Mouse (Mus musculus) regulatory T cell (primary cell): Measurements from ENCODE around the gene Keap1.
"Not testable (repeated sequence)": the region's sequence is repeated elsewhere in the genome, so short reads cannot be mapped to it uniquely, and the experiment has no call there.

ENCODE experiments used
- in situ Hi-C: fragments of 300-600 bp; cut with MboI, MseI; formaldehyde crosslinking; loops from one replicate; pipeline ENCODE4 v1.15.1; 2025; ENCODE audit warnings: high pct_unique_total_duplicates

The Keap1 gene

DNA sequence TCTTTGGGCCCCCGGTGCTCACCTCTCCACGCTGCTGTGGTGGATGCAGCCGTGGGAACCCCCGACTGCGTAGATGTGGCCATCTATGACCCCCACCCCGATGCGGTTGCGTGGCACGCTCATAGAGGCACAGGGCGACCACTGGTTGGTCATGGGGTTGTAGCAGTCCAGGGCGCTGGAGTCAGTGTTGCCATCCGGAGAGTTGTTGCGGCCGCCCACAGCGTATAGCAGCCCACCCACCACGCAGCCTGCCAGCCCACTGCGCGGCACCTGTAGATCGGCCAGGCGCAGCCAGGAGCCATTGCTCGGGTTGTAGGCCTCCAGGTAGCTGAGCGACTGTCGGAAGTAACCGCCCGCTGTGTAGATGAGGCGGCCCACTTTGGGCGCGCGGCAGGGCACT, 5.8 kb downstream of the Keap1 start:
- in situ Hi-C loops, result no loop called here

DNA sequence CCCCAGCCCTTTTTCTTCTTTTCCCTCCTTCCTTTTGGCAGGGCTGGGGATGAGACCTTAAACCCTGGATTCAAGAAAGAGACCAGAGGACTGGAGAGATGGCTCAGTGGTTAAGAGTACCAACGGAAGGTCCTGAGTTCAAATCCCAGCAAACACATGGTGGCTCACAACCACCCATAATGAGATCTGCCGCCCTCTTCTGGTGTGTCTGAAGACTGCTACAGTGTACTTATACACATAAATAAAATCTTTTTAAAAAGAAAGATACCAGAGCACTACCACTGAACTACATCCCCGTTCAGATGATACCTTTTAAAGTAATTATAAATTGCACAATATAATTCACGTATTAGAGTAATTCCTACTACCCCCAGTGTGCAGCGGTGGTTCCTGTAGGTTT, 6.3 kb downstream of the Keap1 start:
- in situ Hi-C loops, result no loop called here

DNA sequence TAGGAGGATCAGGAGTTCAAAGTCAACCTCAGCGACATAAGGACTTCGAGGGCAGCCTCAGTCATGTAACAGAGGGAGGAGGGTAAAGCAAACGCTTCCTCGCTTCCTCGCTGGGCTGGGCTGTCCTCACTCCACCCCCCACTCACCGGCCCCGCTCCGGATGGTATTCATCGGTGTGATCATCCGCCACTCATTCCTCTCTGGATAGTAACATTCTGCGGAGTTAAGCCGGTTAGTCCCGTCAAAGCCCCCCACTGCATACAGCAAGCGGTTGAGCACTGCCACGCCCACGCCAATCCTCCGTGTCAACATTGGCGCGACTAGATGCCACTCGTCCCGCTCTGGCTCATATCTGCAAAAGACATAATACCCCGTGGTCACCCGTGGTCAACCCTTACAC, 7.6 kb downstream of the Keap1 start:
- in situ Hi-C loops, result no loop called here

DNA sequence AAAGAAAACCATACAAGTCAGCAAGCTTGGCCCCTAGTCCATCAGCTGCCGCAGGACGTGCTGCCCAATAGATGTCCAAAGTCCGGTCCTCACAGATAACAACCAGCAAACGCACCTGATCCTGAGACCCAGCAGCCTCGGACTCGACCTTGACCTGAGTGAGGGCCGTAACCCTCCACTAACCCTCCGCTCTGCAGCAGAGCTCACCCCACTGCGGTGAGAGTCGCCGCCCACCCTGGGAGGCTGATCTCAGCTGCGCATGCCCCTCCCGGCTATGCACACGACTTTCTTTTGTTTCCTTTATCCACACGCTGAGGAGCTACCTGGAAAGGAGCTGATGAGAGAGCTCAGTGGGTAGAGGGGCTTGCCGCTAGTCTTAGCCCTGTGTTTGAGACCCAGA, 11.8 kb downstream of the Keap1 start:
- in situ Hi-C loops, result no loop called here

DNA sequence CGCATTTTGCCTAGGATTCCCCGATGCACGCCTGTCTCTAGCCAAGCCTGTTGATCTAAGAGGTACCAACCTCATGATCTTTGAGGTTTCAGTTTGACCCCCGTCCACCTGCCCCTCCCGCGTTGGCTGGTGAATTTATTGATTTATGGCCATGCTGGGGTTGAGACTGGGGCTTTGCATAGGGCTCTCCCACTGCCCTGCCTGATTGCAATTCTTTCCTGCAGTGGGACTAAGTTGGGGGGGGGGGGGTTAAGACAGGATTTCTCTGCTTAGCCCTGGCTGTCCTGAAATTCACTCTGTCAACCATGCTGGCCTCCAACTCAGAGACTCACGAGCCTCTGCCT, 13.8 kb downstream of the Keap1 start:
- in situ Hi-C loops, result no loop called here

DNA sequence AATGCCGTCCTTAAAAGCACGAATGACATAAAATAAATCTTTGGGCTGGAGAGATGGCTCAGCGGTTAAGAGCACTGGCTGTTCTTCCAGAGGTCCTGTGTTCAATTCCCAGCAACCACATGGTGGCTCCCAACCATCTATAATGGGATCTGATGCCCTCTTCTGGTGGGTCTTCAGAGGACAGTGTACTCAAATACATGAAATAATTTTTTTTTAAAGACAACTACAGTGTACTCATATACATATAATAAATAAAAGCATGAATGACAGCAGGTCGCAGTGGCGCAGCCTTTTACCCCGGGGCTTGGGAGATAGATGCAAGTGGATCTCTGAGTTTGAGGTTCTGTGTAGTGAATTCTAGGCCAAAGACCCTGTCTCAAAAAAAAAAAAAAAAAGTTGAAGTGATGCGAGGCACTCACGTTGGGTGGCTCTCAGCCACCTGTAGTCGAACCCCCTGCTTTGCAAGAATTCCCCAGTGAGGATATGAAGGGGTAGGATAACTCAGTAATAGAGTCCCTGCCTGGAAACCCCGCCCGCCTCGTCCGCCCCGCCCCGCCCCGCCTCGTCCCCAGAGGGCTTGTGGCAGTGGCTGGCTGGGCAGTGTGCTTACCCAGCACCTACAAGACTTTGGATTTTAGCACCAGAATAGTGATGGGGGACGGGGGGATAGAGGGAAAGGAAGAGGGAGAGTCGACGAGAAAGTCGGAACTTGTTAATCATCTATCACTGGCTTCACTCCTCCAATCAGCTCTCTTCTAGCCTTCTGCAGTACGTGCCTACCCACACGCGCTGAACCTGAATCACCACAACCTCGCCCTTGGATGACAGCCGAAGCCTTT, 14.4 kb downstream of the Keap1 start:
- in situ Hi-C loops, result no loop called here

DNA sequence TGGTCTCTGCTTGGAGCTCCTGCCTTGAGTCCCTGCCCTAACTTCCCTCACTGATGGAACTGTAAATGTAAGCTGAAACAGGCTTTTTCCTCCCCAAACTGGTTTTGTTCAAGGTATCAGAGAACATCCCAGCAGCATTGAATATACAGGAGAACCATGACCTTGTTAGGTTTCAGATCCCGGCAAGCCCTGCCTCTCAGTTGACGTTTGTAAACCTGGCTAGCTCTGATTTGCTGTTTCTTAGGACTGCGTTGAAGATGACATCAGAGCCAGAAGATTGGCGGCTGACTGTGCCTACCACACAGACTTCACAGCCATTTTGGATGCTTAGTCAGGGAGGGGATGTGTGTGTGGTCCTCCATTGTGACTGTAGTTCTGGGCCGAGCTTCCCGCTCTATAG, 15.3 kb downstream of the Keap1 start:
- in situ Hi-C loops, result no loop called here

DNA sequence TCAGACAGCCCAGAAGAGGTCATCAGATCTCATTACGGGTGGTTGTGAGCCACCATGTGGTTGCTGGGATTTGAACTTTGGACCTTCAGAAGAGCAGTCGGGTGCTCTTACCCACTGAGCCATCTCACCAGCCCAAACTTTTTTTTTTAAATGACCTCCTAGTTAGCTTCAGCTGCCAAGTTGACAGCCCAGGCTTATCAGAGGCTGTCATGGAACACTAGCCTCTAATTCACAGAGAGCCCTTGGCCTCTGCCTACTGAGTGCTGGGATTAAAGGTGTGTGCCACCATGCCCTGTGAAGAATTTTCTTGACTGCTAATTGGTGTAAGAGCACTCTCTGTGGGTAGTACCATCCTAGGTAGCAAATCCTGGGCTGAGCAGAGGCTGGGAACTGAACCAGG, 15.7 kb downstream of the Keap1 start:
- in situ Hi-C loops, result not testable (repeated sequence)

DNA sequence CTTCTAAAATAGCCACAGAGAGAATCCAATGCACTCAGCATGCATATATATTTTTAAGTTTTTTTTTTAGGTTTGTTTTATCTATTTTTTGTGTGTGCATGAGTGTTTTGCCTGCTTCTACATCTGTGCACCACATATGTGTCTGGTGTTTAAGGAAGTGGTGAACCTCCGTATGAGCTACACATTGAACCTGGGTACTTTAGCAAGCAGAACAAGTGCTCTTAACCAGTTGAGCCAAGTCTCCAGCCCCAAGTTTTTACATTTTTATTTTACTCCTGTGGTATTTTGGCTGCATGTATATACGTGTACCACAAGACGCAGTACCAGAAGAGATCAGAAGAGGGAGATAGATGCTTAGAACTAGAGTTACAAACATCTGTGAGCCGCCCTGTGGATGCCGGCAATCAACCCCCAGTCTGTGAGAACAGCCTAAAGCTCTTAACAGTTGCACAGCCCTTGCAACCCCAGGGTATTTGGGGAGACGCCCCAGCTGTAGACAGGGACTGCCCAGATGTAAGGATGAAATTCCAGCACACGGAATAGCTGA, 17.7 kb downstream of the Keap1 start:
- in situ Hi-C loops, result no loop called here

DNA sequence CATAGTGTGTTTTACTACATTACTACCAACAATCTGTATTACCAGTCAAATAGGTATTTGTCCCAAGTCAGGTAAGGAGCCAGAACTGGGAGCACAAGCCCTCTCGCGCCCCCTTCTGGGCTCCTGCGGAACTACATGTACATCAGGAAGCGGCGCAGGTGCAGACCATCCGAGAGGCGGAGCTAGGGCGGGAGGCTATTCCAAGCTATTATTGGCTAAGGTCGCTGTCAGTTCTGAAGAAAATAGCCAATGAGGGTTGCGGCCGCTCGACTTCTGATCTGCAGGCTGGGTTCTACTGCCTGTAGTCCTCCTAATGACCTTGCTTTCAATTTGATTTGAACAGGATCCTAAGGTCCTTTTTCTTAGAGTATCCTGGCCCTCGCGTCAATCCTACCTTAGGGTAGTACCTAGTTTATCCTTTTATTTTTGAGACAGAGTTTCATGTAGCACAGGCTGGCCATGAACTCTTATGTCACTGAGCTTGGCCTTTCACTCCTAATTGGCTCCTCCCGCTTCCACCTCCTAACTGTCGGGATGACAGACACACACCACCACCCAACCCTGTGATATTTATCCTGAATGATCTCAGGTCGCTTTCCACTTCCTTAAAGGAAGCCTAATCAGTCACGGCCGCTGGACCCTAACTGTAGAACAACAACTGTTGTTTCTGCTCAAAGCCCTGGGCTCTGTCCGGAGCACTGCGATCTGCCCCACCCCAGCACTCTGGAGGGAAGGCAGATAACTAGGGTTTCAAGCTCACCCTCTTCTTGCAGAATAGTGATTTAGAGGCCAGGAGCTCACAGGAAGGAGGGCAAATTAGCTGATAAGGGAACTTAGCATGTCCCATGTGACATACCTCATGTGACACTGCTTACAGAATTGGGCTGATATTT, 18.4 kb downstream of the Keap1 start:
- in situ Hi-C loops, result no loop called here

DNA sequence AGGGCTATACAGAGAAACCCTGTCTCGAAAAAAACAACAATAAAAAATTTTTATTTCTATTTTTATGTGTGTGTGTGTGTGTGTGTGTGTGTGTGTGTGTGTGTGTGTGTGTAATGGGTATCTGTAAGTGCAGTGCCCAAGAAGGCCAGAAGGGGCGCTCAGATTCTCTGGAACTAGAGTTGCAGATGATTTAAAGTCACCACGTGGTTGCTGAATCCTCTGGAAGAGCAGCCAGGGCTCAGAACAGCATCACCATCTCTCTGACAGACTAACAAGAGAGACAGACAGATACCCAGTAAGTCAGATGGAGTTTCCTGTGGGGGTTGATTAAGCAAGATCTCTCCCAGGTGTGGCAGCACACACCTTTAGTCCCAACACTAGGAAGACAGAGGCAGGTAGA, 19.3 kb downstream of the Keap1 start:
- in situ Hi-C loops, result no loop called here

DNA sequence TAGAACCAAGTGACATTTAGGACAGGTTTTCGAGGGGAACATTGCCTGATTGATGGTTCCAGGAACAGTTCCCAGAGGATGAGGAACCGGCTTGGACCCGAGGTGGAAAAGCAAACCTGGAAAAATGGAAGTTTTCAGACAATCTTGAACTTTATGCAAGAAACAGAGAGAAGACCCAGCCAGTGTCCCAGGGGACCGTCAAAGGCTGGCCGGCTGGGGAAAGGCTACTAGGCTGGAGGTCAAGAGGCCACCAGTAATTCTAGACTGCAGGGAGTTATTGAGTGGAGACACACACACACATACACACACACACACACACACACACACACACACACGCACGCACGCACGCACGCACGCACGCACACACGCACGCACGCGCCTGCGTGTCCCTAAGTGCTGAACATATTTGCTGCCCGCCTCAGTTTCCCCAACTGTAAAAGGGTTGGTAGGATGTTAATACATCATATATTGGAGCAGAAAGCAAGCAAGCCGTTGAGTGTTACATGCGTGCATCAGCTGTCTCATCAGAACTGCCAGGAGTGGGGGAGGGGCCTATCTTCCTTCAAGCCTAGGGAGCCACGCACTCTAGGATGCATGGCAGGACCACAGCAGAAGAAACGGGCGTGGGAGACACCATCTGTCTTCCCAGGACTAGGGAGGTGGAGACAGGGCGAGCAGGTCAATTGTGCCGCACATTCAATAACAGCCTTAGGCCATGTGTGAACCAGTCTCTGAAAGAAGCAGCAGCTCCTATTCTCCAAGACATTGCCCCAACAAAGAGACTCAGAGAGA, 22.9 kb downstream of the Keap1 start:
- in situ Hi-C loops, result no loop called here

DNA sequence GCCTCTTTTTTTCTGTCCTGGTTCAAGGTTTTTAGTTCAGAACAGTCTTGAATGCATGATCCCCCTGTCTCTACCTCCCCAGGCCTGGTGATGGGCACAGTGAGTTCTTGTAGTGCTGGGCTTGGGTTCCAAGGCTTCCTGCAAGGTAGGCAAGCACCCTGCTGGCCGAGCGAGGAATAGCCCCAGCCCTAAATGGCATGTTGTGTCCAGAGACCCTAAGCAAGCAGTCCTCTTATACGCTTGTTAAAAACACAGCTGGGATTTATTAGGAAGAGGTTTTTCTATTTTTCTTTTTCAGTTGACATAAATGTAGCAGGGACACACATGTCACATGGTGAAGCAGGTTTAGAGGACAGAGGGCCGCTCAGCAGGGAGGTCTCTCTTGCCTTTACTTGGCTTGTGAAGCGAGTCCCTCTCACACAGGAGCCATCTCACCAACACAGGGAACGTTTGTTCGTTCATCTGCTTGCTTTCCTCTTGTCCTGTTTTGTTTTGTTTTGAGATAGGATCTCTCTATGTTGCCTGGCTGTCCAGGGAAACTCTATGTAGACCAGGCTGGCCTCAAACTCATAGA, 25.5 kb downstream of the Keap1 start:
- in situ Hi-C loops, result no loop called here

DNA sequence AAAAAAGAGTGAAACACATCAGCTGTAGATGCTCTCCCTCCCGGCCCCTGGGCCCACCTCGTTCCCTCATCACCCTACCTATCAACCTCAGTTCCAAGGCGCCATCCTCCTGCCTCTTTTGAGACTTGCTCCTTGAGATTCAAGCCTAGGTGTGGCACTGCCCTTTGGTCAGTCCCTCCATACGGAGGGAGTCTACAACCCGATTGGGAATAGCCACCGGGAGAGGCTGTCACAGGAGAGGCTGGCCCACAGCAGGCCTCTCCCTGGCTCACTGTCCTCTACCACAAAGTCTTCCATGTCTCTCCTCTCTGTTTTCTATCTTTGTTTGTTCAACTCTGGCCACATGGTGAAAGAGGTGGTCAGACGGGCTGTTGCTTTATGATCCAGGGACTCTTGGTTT, 27.5 kb downstream of the Keap1 start:
- in situ Hi-C loops, result no loop called here

DNA sequence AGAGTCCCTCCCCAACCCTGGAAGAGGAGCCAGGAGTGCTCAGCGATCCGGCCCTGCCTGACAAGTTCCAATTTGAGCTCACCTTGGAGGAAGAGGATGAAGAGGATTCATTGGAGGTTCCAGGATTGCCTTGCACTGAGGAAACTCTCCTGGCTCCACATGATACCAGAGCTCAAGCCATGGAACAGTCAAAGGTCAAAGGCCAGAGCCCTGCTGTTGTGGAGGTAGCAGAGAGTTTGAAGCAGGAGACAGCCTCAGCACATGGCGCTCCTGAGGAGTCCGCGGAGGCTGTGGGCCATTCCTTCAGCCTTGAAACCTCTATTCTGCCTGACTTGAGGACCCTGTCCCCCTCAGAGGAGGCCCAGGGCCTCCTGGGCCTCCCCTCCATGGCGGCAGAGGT, 28.3 kb downstream of the Keap1 start:
- in situ Hi-C loops, result no loop called here

DNA sequence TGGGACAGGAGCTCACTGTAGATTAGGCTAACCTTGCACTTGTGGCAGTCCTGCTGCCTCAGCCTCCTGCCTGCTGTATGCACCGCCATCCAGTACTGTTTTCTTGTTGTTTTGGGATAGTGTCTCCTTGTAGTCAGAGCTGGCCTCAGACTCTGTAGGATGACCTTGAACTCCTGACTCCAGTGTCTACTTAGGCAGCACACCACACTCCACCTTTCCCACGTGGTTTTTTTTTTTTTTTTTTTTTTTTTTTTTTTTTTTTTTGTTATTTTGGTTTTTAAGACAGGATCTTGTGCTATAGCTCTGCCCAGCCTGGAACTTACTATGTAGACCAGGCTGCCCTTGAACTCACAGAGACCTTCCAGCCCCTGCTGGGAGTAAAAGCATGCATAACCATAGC, 30.5 kb downstream of the Keap1 start:
- in situ Hi-C loops, result no loop called here

DNA sequence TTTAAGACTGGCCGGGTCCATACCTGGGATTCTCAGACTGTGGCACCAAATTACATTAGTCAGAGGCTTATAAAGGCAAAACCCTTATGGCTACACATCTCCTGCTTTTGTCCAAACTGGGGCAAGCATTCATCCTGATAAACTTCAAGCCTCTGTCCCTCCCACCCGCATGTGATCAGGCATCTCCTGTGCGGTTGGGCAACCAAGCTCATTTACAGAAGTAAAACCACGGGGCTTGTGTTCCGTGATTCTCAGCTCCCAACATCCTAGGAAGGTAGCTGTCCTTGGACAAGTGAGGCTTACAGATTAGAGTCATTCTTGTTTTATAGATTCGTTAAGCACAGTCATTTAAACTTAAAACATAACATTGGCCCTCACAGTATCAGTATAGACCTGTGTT, 32.3 kb downstream of the Keap1 start:
- in situ Hi-C loops, result no loop called here

DNA sequence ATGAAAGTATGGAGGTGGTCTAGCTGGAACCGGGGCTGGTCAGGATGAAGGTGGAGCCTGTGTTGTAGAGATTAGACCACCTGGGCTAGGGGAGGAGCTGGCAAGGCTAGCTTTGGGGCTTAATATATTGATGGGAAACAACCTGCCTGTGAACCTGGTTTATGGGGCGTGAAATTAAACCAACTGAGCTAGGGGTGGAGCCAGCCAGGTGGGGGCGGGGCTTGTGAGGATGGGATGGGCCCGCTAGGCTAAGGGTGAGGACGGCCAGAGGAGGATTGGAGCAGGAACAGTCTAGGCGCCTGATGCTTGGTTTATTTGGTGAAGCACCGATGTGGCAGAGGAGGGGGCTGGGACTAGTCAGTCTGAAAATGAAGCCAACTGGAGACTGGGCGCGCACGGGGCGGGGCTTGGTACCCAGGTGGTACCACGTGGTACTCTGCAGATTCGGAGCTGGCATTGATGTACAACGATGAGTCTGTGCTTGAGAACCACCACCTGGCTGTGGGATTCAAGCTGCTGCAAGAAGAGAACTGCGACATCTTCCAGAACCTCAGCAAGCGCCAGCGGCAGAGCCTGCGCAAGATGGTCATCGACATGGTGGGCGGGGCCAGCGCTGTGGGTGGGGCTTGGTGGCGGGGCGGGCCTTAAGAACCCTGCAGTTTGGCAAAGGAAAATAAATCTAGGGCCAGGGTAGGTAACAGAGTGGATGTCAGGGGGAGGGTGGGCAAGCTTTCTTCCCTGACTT, 34.5 kb downstream of the Keap1 start:
- in situ Hi-C loops, result no loop called here

DNA sequence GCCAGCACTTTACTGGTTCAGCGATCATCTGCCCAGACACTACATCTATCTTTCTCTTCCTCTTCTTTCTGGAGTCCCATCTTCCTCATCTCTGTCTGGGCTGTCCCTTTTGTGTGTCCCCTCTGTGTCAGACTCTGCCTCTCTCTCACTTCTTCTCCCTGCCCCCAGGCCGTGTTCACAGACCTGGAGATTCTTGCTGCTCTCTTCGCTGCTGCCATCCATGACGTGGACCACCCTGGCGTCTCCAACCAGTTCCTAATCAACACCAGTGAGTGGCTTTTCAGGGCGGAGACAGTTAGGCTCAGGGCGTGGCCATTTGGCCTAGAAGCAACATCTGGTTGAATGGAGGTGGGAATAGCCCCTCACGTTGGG, 35.0 kb downstream of the Keap1 start:
- in situ Hi-C loops, result no loop called here

DNA sequence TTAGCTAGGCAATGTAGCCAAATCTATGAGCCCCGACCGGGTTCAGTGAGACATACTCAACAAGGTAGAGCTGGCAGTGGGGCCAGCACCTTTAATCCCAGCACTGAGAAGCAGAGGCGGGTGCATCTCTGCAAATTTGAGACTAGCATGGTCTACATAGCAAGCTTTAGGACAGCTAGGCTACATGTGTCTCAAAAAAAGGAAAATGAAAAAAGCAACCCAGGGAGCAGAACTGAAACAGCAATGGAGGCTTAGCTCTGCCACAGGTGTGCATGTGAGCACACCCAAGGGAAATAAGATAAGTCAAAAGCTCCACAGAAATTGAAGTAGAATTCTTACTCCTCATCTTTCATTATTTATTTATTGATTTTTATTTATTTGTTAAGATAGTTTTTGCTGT, 40.2 kb downstream of the Keap1 start:
- in situ Hi-C loops, result no loop called here

DNA sequence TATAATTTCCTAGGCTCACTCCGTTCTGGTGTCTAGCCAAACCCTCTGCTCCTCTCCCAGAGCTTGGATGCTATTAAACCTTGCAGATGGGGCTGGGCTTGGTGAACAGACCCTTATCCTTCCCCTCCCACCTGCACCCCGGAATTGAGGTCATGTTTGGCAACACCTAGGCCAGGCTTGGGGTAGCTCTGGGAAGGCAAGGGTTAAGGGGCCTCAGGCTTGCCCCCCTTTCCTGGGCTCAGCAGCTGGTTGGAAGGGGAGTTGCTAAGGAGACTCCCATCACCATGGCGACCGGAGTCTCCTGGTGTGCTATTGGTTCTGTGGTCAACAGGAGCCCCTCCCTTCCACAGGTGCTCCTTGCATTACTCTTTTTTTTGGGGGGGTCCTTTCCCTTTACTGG, 41.2 kb downstream of the Keap1 start:
- in situ Hi-C loops, result no loop called here
